ENCODE assay signal across 8 mouse cellular contexts in the genomic region with DNA sequence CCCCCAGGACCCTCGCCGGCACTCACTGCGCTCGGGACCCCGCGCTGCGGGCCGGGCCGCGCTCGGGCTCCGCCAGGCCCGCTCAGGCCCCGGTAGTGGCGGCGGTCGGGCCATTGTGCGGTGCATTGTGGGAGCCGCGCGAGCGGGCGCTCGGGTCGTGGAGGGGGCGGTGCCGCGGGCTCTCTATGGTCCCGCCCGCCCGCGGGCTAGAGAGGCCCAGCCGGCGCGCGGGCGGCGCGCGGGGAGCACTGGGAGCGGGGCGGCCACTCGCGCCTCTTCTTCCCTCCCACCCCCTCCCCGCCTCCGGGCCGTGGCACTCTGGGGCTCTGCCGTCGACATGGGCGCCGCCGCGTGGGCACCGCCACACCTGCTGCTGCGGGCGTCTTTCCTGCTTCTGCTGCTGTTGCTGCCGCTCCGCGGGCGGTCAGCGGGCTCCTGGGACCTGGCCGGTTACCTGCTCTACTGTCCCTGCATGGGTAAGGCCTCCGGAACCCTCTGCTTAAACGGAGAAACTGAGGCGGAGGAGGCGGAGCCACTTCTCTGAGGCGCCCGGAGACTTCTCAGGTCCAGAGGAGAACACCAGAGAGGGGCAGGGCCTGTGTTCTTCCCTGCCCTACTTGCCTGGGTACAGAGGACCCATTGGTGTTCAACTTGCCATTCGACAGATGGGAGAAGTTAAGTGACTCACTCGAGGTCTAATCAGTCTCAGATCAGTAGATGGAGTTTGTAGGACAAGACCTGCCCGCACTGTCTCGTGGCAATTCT. TPM values are rescaled to one million over a fixed set of nuclear protein-coding genes. Genes with fewer than 3 reads are reported as not detected.
DNase-seq lines count a peak whose midpoint lies in the region; ATAC-seq and TF ChIP-seq lines count a peak whose summit lies in the region.

A gene (minus strand): TSS at position 177 of the 765 bp plus-strand sequence.
A gene (plus strand): TSS at position 284 of the 765 bp plus-strand sequence.

- CTCF ChIA-PET in Patski (lab: Charles Lee): no interaction called here

- POLR2A ChIA-PET in Patski (lab: Charles Lee): interaction anchor here (0.7 kb wide), 1 partner anchor 272 kb away, joined by 7 read pairs; no protein-coding TSS in a partner anchor

- under 1% methylated on average over 63 of the region's 72 CpGs for WGBS in hindbrain, embryonic 15.5 days

- H3K4me2 ChIP-seq in hindbrain, embryonic 15.5 days: peak within 1 kb of the TSS; percentile 82

- ATAC-seq in Patski: peak; percentile 87
- ATAC-seq in hindbrain, embryonic 15.5 days (ENCODE audit: low FRiP score, low read depth): peak; percentile 98

- H3K4me3 ChIP-seq in hindbrain, embryonic 15.5 days: peak within 1 kb of the TSS; percentile 99

- peak; percentile 15 for DNase-seq in Patski (ENCODE audit: low read depth, low spot score)
- peak; percentile 86 to 91 for DNase-seq in cerebellum, postnatal 14 days
- peak; percentile 57 to 77 for DNase-seq in frontal cortex, postnatal 25 days (ENCODE audit: low spot score in 2 of 2)
- peak; percentile 81 for DNase-seq in left cerebral cortex, adult 11 months (ENCODE audit: low spot score)
- DNase-seq in lung, postnatal 4 days: peak; percentile 93 to 95
- DNase-seq in retina, postnatal 7 days (ENCODE audit: low read depth, low spot score): peak; percentile 84
- DNase-seq in urinary bladder, adult 2 months (ENCODE audit: low spot score): peak; percentile 92

- peak within 1 kb of the TSS; percentile 91 for H3K27ac ChIP-seq in hindbrain, embryonic 15.5 days (replicated peaks)

- in situ Hi-C loops in Patski (cut with MboI; ENCODE audit: low pct_unique_long_range_greater_than_20kb): no loop called here

- no peaks in the 10 kb centered on the region for H3K27me3 ChIP-seq in Patski
- no peaks in the 10 kb centered on the region for H3K27me3 ChIP-seq in hindbrain, embryonic 15.5 days

- peaks cover 42% of the 10 kb centered on the region for H3K4me1 ChIP-seq in hindbrain, embryonic 15.5 days (replicated peaks)

- no peaks in the 10 kb centered on the region for H3K9me3 ChIP-seq in hindbrain, embryonic 15.5 days

- peak within 1 kb of the TSS; percentile 99 for H3K9ac ChIP-seq in hindbrain, embryonic 15.5 days

- no peak for TF ChIP-seq CTCF in Patski (IDR thresholded peaks at IDR 0.05)

- no peaks in the 10 kb centered on the region for H3K36me3 ChIP-seq in hindbrain, embryonic 15.5 days

RNA-seq across cellular contexts. Expression of the first gene that starts in this region (rescaled TPM):
- 10.0 TPM for polyA plus RNA-seq in Patski (2021)
- polyA plus RNA-seq in hindbrain, embryonic 15.5 days (2015; fragmentation: Nextera tagmentation; extraction: Ambion mirVana): 5.8 and 6.2 TPM in 2 replicates
- 5.2 and 8.8 TPM in 2 replicates for polyA plus RNA-seq in urinary bladder, adult 2 months (2012; rRNA removed)

RNA-seq across cellular contexts. Expression of the second gene that starts in this region (rescaled TPM):
- polyA plus RNA-seq in Patski (2021): 16.9 TPM
- polyA plus RNA-seq in hindbrain, embryonic 15.5 days (2015; fragmentation: Nextera tagmentation; extraction: Ambion mirVana): 5.5 and 5.6 TPM in 2 replicates
- polyA plus RNA-seq in urinary bladder, adult 2 months (2012; rRNA removed): 29.7 and 29.8 TPM in 2 replicates

Comparison
In these comparisons a context has a peak if more than half of its experiments do, and no peak if none do; other contexts are left out.
1. Peak in every context shown above with its lines: DNase-seq, ATAC-seq, H3K4me3 ChIP-seq and H3K27ac ChIP-seq.
2. DNase-seq: peak in every context shown above with its lines; median percentile 94 in lung, postnatal 4 days; 92 in urinary bladder, adult 2 months; 88 in cerebellum, postnatal 14 days; 84 in retina, postnatal 7 days; 81 in left cerebral cortex, adult 11 months; 67 in frontal cortex, postnatal 25 days; 15 in Patski.